ENCODE assay signal across 9 mouse cellular contexts in genomic region chr11:98767713-98768112, GRCm38 (mm10). TPM values are rescaled to one million over a fixed set of nuclear protein-coding genes. Genes with fewer than 3 reads are reported as not detected.
DNase-seq lines count a peak whose midpoint lies in the region; ATAC-seq lines count a peak whose summit lies in the region.
"Had no signal": no experiment of that assay in that cellular context is flagged by ENCODE, and none has a peak within 500 bp of the region (broad histone marks: within the 10 kb centered on the region; RNA-seq: fewer than 3 reads in every experiment).

No protein-coding gene starts in this region.

- H3K9ac ChIP-seq in heart, embryonic 16.5 days (ENCODE audit: low read length), result peak overlapping the region; percentile 72
- peak overlapping the region; percentile 69 for H3K9ac ChIP-seq in liver, embryonic 16.5 days (ENCODE audit: low read depth, low read length)

- peaks cover 79% of the 10 kb centered on the region for H3K4me1 ChIP-seq in heart, embryonic 10.5 days
- peaks cover 89% of the 10 kb centered on the region for H3K4me1 ChIP-seq in heart, embryonic 16.5 days (ENCODE audit: control insufficient read depth, insufficient read depth, low read length)
- peaks cover 72% of the 10 kb centered on the region for H3K4me1 ChIP-seq in liver, embryonic 16.5 days (ENCODE audit: control insufficient read depth, low read depth, low read length)

- peak overlapping the region; percentile 91 for H3K27ac ChIP-seq in heart, embryonic 10.5 days
- peak overlapping the region; percentile 94 for H3K27ac ChIP-seq in heart, embryonic 16.5 days (ENCODE audit: low read length)
- H3K27ac ChIP-seq in liver, embryonic 16.5 days (ENCODE audit: low read length), result peak overlapping the region; percentile 89

- ATAC-seq in heart, embryonic 16.5 days (replicated peaks; ENCODE audit: extremely low read depth, insufficient read depth, low FRiP score), result no peak
- ATAC-seq in liver, embryonic 16.5 days (ENCODE audit: low read depth), result no peak
- no peak for ATAC-seq in activated CD4-positive, CD25-positive, alpha-beta regulatory T cell, adult 4 months
- ATAC-seq: CD4-positive, CD25-positive, alpha-beta regulatory T cell, adult 4 months had no signal

- H3K4me2 ChIP-seq in heart, embryonic 16.5 days (ENCODE audit: low read depth, low read length), result peak overlapping the region; percentile 52
- H3K4me2 ChIP-seq in liver, embryonic 16.5 days (ENCODE audit: low read depth, low read length), result peak overlapping the region; percentile 80

- no peak for DNase-seq in heart, embryonic 10.5 days (ENCODE audit: low spot score)
- DNase-seq in heart, adult 8-10 months (ENCODE audit: low spot score), result no peak
- peak; percentile 52 for DNase-seq in brain, adult 2 months (ENCODE audit: low read depth, low spot score)
- DNase-seq in cerebellum, adult 9-11 months, result no peak
- no peak for DNase-seq in frontal cortex, postnatal 14 days (ENCODE audit: low spot score in 2 of 2)

- H3K36me3 ChIP-seq in heart, embryonic 10.5 days, result peaks cover 56% of the 10 kb centered on the region
- H3K36me3 ChIP-seq in heart, embryonic 16.5 days (ENCODE audit: control insufficient read depth, insufficient read depth), result peaks cover 31% of the 10 kb centered on the region
- H3K36me3 ChIP-seq in liver, embryonic 16.5 days (ENCODE audit: control insufficient read depth, insufficient read depth), result peaks cover 7% of the 10 kb centered on the region; the same call in 1 of the 2 replicates

- H3K9me3 ChIP-seq in heart, embryonic 10.5 days, result no peaks in the 10 kb centered on the region
- no peaks in the 10 kb centered on the region for H3K9me3 ChIP-seq in heart, embryonic 16.5 days (replicated peaks; ENCODE audit: control insufficient read depth, low read length)
- H3K9me3 ChIP-seq in liver, embryonic 16.5 days (replicated peaks; ENCODE audit: control insufficient read depth, low read length), result no peaks in the 10 kb centered on the region

- H3K27me3 ChIP-seq in heart, embryonic 10.5 days (ENCODE audit: insufficient read depth, poor library complexity, severe bottlenecking), result no peaks in the 10 kb centered on the region
- no peaks in the 10 kb centered on the region for H3K27me3 ChIP-seq in heart, embryonic 16.5 days (ENCODE audit: control insufficient read depth, insufficient read depth, low read length)
- H3K27me3 ChIP-seq in liver, embryonic 16.5 days (ENCODE audit: control insufficient read depth, insufficient read depth, low read depth, low read length), result no peaks in the 10 kb centered on the region

- peak overlapping the region; percentile 57 for H3K4me3 ChIP-seq in heart, embryonic 10.5 days
- H3K4me3 ChIP-seq in heart, embryonic 16.5 days (ENCODE audit: low read length), result peak overlapping the region; percentile 36
- H3K4me3 ChIP-seq in liver, embryonic 16.5 days (ENCODE audit: low read depth, low read length), result peak overlapping the region; percentile 58

- WGBS in heart, embryonic 10.5 days, result 26% methylated on average over 4 of the region's 4 CpGs
- 22% methylated on average over 4 of the region's 4 CpGs for WGBS in heart, embryonic 16.5 days
- WGBS in liver, embryonic 16.5 days (ENCODE audit: insufficient replicate concordance), result 12% methylated on average over 4 of the region's 4 CpGs

RNA-seq across cellular contexts. Expression of gene Nr1d1, which starts 7.4 kb away (rescaled TPM):
- polyA plus RNA-seq in heart, embryonic 10.5 days (2016; fragmentation: Nextera tagmentation; extraction: Ambion mirVana), result 3.6 and 5.9 TPM in 2 replicates
- 100 to 1,000 TPM in 2 of 4 experiments, 10 to 100 TPM in 2; 81.4 to 121 (median 101) TPM for total RNA-seq in heart, adult 8-10 months (2022)
- 7.0 and 8.2 TPM in 2 replicates for polyA plus RNA-seq in heart, embryonic 16.5 days (2015; fragmentation: Nextera tagmentation; extraction: Ambion mirVana)
- 0.65 and 0.66 TPM in 2 replicates for polyA plus RNA-seq in liver, embryonic 16.5 days (2015; fragmentation: Nextera tagmentation; extraction: Ambion mirVana)
- polyA plus RNA-seq in activated CD4-positive, CD25-positive, alpha-beta regulatory T cell, adult 4 months (2017; shearing (Covaris generic)), result 1 to 10 TPM; 2.9 to 5.4 TPM

RNA-seq across cellular contexts. Expression of gene Thra, which starts 27.3 kb away (rescaled TPM):
- 19.2 and 23.2 TPM in 2 replicates for polyA plus RNA-seq in heart, embryonic 10.5 days (2016; fragmentation: Nextera tagmentation; extraction: Ambion mirVana)
- 10 to 100 TPM; 92.5 to 98.4 (median 95.1) TPM for total RNA-seq in heart, adult 8-10 months (2022)
- 37.5 and 40.2 TPM in 2 replicates for polyA plus RNA-seq in heart, embryonic 16.5 days (2015; fragmentation: Nextera tagmentation; extraction: Ambion mirVana)
- 6.5 and 7.7 TPM in 2 replicates for polyA plus RNA-seq in liver, embryonic 16.5 days (2015; fragmentation: Nextera tagmentation; extraction: Ambion mirVana)
- polyA plus RNA-seq in activated CD4-positive, CD25-positive, alpha-beta regulatory T cell, adult 4 months (2017; shearing (Covaris generic)), result 1 to 10 TPM; 1.4 to 3.5 TPM

RNA-seq across cellular contexts. Expression of gene Msl1, which starts 27.6 kb away (rescaled TPM):
- polyA plus RNA-seq in heart, embryonic 10.5 days (2016; fragmentation: Nextera tagmentation; extraction: Ambion mirVana), result 14.0 and 21.6 TPM in 2 replicates
- 10 to 100 TPM; 72.1 to 84.3 (median 78.7) TPM for total RNA-seq in heart, adult 8-10 months (2022)
- 15.2 and 15.5 TPM in 2 replicates for polyA plus RNA-seq in heart, embryonic 16.5 days (2015; fragmentation: Nextera tagmentation; extraction: Ambion mirVana)
- polyA plus RNA-seq in liver, embryonic 16.5 days (2015; fragmentation: Nextera tagmentation; extraction: Ambion mirVana), result 4.9 and 5.3 TPM in 2 replicates
- 10 to 100 TPM; 19.9 to 22.0 TPM for polyA plus RNA-seq in activated CD4-positive, CD25-positive, alpha-beta regulatory T cell, adult 4 months (2017; shearing (Covaris generic))

RNA-seq across cellular contexts. Expression of gene Casc3, which starts 37.0 kb away (rescaled TPM):
- 29.5 and 37.2 TPM in 2 replicates for polyA plus RNA-seq in heart, embryonic 10.5 days (2016; fragmentation: Nextera tagmentation; extraction: Ambion mirVana)
- total RNA-seq in heart, adult 8-10 months (2022), result 10 to 100 TPM; 16.0 to 20.9 (median 17.8) TPM
- polyA plus RNA-seq in heart, embryonic 16.5 days (2015; fragmentation: Nextera tagmentation; extraction: Ambion mirVana), result 23.4 and 24.0 TPM in 2 replicates
- 11.6 and 13.6 TPM in 2 replicates for polyA plus RNA-seq in liver, embryonic 16.5 days (2015; fragmentation: Nextera tagmentation; extraction: Ambion mirVana)
- polyA plus RNA-seq in activated CD4-positive, CD25-positive, alpha-beta regulatory T cell, adult 4 months (2017; shearing (Covaris generic)), result 10 to 100 TPM; 10.6 to 11.2 TPM

RNA-seq across cellular contexts. Expression of gene Med24, which starts 38.5 kb away (rescaled TPM):
- polyA plus RNA-seq in heart, embryonic 10.5 days (2016; fragmentation: Nextera tagmentation; extraction: Ambion mirVana), result 54.6 and 56.5 TPM in 2 replicates
- total RNA-seq in heart, adult 8-10 months (2022), result 10 to 100 TPM; 44.4 to 49.9 (median 46.8) TPM
- polyA plus RNA-seq in heart, embryonic 16.5 days (2015; fragmentation: Nextera tagmentation; extraction: Ambion mirVana), result 36.8 and 40.3 TPM in 2 replicates
- polyA plus RNA-seq in liver, embryonic 16.5 days (2015; fragmentation: Nextera tagmentation; extraction: Ambion mirVana), result 22.8 and 23.8 TPM in 2 replicates
- 10 to 100 TPM; 19.1 to 27.9 TPM for polyA plus RNA-seq in activated CD4-positive, CD25-positive, alpha-beta regulatory T cell, adult 4 months (2017; shearing (Covaris generic))
